Mouse (Mus musculus) intestine, embryonic 16.5 days (tissue): ENCODE data around the gene Spred1. TPM values are rescaled to one million over a fixed set of nuclear protein-coding genes. Genes with fewer than 3 reads are reported as not detected.
A peak's percentile ranks its signal among the peaks of the same experiment; 100 is the strongest.

ENCODE experiments used
- ATAC-seq: fragments of 200-750 bp; cut with Nextera tagmentation; 2 replicates; pipeline ENCODE4 v1.8.0; 2017; ENCODE audit warnings: moderate TSS enrichment, moderate library complexity
- H3K27ac ChIP-seq: fragments of 300-500 bp; sonication (generic); 2 replicates; pipeline ENCODE4 v1.5.1; 2014; ENCODE audit warnings: mild to moderate bottlenecking, low read length
- H3K27me3 ChIP-seq: fragments of 300-500 bp; sonication (generic); replicated peaks from 2 replicates; pipeline ENCODE4 v1.6.1; 2014; ENCODE audit warnings: low read length, control low read depth, mixed read lengths; ENCODE audit not compliant: control insufficient read depth, insufficient read depth
- H3K36me3 ChIP-seq: fragments of 300-500 bp; sonication (generic); 2 replicates; pipeline ENCODE4 v1.6.1; 2014; ENCODE audit warnings: low read length, control low read depth; ENCODE audit not compliant: control insufficient read depth, insufficient read depth
- H3K4me1 ChIP-seq: fragments of 300-500 bp; sonication (generic); 2 replicates; pipeline ENCODE4 v1.6.1; 2014; ENCODE audit warnings: low read length, control low read depth, mixed read lengths; ENCODE audit not compliant: control insufficient read depth, insufficient read depth
- H3K4me2 ChIP-seq: fragments of 300-500 bp; sonication (generic); 2 replicates; pipeline ENCODE4 v1.6.1; 2014; ENCODE audit warnings: low read depth, low read length, control low read depth
- H3K4me3 ChIP-seq: fragments of 300-500 bp; sonication (generic); 2 replicates; pipeline ENCODE4 v1.5.1; 2014; ENCODE audit warnings: mild to moderate bottlenecking, low read length
- H3K9ac ChIP-seq: fragments of 300-500 bp; sonication (generic); 2 replicates; pipeline ENCODE4 v1.6.1; 2014; ENCODE audit warnings: low read depth, low read length
- H3K9me3 ChIP-seq: fragments of 300-500 bp; sonication (generic); 2 replicates; pipeline ENCODE4 v1.6.1; 2016; ENCODE audit warnings: low read length, control low read depth; ENCODE audit not compliant: control insufficient read depth
- WGBS: fragments of 180-500 bp; shearing (Covaris S2); extraction: QIAGEN DNeasy Blood & Tissue Kit; methylation state at CpG from one replicate; pipeline ENCODE4 v1.1.7; 2014; 5-methylcytosine and 5-hydroxymethylcytosine counted together
- polyA plus RNA-seq: library from polyadenylated mRNA; unstranded; fragments of >200 nt; fragmentation: Nextera tagmentation; extraction: Ambion mirVana; gene quantifications from 2 replicates; pipeline ENCODE4 v1.2.1, GENCODE M21; 2015

Spred1 gene
- polyA plus RNA-seq, 1 experiment from 2014 or later = 4.6 TPM

GRCm38 (mm10) chr2:117092946-117093401, 28.2 kb upstream of the Spred1 start:
- Histone ChIP-seq H3K27me3 (no peaks in the 10 kb centered on the region), H3K4me1 (no peaks in the 10 kb centered on the region), H3K27ac (no peak overlapping the region), H3K36me3 (no peaks in the 10 kb centered on the region), H3K9me3 (no peaks in the 10 kb centered on the region), H3K9ac (no peak overlapping the region), H3K4me2 (no peak overlapping the region), H3K4me3 (no peak overlapping the region)
- no peak for ATAC-seq
- 47% methylated on average over 2 of the region's 2 CpGs for WGBS

DNA sequence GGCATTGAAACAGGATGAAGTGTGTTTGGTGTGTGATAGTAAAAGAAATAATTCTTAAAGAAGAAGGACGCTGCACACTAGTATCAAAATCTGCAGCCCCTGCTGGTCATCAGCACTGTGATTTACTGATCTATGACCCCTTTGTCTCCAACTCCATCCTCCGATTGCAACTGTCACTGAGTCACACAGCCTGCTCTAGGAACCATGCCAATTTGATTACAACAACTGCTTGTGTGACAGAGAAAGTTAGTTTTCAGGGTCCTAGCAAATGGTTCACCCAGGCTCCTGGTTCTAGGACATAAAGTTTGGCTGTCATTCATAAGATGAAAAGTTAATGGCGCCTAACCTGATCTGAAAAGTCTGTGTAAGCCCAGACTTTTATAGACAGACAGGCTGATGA, 25.7 kb upstream of the Spred1 start:
- no peaks in the 10 kb centered on the region for H3K4me1 ChIP-seq
- no peak overlapping the region for H3K27ac ChIP-seq

GRCm38 (mm10) chr2:117097305-117097704, 23.9 kb upstream of the Spred1 start:
- no peak for ATAC-seq
- no peaks in the 10 kb centered on the region for H3K9me3 ChIP-seq
- no peak overlapping the region for H3K4me2 ChIP-seq
- no peak overlapping the region for H3K4me3 ChIP-seq
- whole genome bisulfite sequencing = 55% methylated on average over 5 of the region's 5 CpGs
- no peak overlapping the region for H3K9ac ChIP-seq
- no peaks in the 10 kb centered on the region for H3K27me3 ChIP-seq
- H3K4me1 ChIP-seq = no peaks in the 10 kb centered on the region
- H3K36me3 ChIP-seq = no peaks in the 10 kb centered on the region
- no peak overlapping the region for H3K27ac ChIP-seq

More for the DNA sequence above, 25.7 kb upstream of the Spred1 start:
- H3K4me3 ChIP-seq = no peak overlapping the region
- no peak overlapping the region for H3K4me2 ChIP-seq
- 56% methylated on average over 3 of the region's 3 CpGs for WGBS
- ATAC-seq = no peak
- H3K9ac ChIP-seq = no peak overlapping the region
- no peaks in the 10 kb centered on the region for H3K27me3 ChIP-seq
- no peaks in the 10 kb centered on the region for H3K9me3 ChIP-seq
- H3K36me3 ChIP-seq = no peaks in the 10 kb centered on the region

GRCm38 (mm10) chr2:117099316-117099715, 21.9 kb upstream of the Spred1 start:
- no peak for ATAC-seq
- Histone ChIP-seq H3K27me3 (no peaks in the 10 kb centered on the region), H3K36me3 (no peaks in the 10 kb centered on the region), H3K4me3 (no peak overlapping the region), H3K9me3 (no peaks in the 10 kb centered on the region), H3K4me2 (no peak overlapping the region), H3K27ac (no peak overlapping the region), H3K9ac (no peak overlapping the region), H3K4me1 (no peaks in the 10 kb centered on the region)
- WGBS = 40% methylated on average over 10 of the region's 10 CpGs

DNA sequence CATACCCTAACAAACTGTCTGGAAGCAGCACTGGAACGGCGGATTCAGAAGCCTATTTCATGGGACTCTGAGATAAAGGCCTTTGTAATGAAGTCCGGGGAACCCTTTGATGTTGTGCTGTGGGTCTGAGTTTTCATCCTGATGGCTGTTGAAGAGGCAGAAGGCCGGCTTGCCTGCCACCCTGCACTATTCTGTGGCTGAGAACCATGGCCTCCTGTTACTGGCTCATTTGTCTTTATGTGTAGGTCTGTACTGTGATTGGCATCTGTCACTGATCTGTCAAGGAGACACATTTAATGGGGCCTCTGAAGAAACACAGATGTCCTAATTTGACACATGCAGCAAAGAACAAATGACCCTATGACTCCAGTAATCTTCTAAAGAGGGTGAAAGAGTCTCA, 17.7 kb upstream of the Spred1 start:
- Histone ChIP-seq H3K4me1 (0 out of 2 replicates have a peak, but pooled peaks cover 2% of the 10 kb centered on the region), H3K9me3 (no peaks in the 10 kb centered on the region; the same call in 1 of the 2 replicates), H3K36me3 (no peaks in the 10 kb centered on the region), H3K9ac (no peak overlapping the region), H3K4me3 (no peak overlapping the region), H3K27me3 (no peaks in the 10 kb centered on the region), H3K4me2 (no peak overlapping the region), H3K27ac (no peak overlapping the region)
- no peak for ATAC-seq
- 29% methylated on average over 4 of the region's 4 CpGs for WGBS

DNA sequence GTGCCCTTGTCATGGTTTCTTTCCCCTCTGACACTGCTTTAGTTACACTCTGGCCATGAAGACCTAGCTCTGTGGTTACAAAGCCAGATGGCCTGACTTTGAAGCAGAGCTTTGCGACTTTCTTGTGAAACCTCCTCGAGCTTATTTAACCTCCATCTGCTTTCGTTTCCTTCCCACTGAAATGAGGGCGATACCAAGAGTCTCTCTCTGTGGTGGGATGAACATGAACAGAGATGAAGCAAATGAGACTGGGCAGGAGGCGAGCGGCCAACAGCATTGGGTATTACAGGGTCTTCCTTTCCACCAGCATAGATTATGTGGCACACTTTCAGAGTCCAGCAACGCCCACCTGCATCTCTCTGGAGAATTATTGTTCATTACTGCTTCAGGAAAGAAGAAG, 15.8 kb upstream of the Spred1 start:
- no peak overlapping the region for H3K27ac ChIP-seq
- no peak overlapping the region for H3K9ac ChIP-seq
- no peak overlapping the region for H3K4me2 ChIP-seq
- 76% methylated on average over 7 of the region's 7 CpGs for WGBS
- H3K27me3 ChIP-seq = no peaks in the 10 kb centered on the region
- no peak for ATAC-seq
- H3K4me3 ChIP-seq = no peak overlapping the region
- H3K36me3 ChIP-seq = no peaks in the 10 kb centered on the region
- 0 out of 2 replicates have a peak, but pooled peaks cover 2% of the 10 kb centered on the region for H3K4me1 ChIP-seq
- no peaks in the 10 kb centered on the region; the same call in 1 of the 2 replicates for H3K9me3 ChIP-seq

DNA sequence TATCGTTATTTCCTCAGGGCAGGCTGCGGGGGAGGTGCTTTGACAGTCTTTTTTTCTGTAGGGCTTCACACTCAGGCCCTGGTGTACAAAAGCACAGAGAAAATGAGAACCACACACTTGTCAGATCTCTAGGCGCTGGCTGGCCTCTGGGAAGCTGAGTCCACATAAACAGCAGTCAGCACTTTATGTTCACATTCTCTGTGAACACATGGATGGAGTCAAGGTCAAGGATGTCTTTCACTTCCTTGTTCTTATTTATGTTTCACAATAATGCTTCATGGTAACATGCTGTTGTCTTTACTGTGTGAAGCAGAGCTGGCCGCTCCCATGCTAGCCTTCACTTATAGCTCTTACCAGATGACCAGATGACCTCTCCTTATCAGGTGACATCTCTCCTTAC, 13.1 kb upstream of the Spred1 start:
- H3K9me3 ChIP-seq = no peaks in the 10 kb centered on the region; the same call in 1 of the 2 replicates
- no peaks in the 10 kb centered on the region for H3K27me3 ChIP-seq
- no peak overlapping the region for H3K4me2 ChIP-seq
- 54% methylated on average over 4 of the region's 4 CpGs for WGBS
- H3K27ac ChIP-seq = no peak overlapping the region
- no peak overlapping the region for H3K4me3 ChIP-seq
- peak; percentile 52 for ATAC-seq
- H3K36me3 ChIP-seq = no peaks in the 10 kb centered on the region
- no peak overlapping the region for H3K9ac ChIP-seq
- 0 out of 2 replicates have a peak, but pooled peaks cover 2% of the 10 kb centered on the region for H3K4me1 ChIP-seq

- Histone ChIP-seq H3K4me3 (no peak overlapping the region), H3K36me3 (no peaks in the 10 kb centered on the region), H3K9ac (no peak overlapping the region), H3K27ac (no peak overlapping the region), H3K4me1 (0 out of 2 replicates have a peak, but pooled peaks cover 6% of the 10 kb centered on the region), H3K9me3 (no peaks in the 10 kb centered on the region; the same call in 1 of the 2 replicates), H3K4me2 (no peak overlapping the region), H3K27me3 (no peaks in the 10 kb centered on the region)
- WGBS = 53% methylated on average over 2 of the region's 2 CpGs
- ATAC-seq = no peak
Measured at GRCm38 (mm10) chr2:117109296-117109695, 11.9 kb upstream of the Spred1 start.

GRCm38 (mm10) chr2:117110355-117110866, 10.8 kb upstream of the Spred1 start:
- Histone ChIP-seq H3K36me3 (no peaks in the 10 kb centered on the region), H3K4me3 (no peak overlapping the region), H3K9me3 (no peaks in the 10 kb centered on the region; the same call in 1 of the 2 replicates), H3K4me1 (0 out of 2 replicates have a peak, but pooled peaks cover 7% of the 10 kb centered on the region), H3K27ac (no peak overlapping the region), H3K9ac (no peak overlapping the region), H3K4me2 (no peak overlapping the region), H3K27me3 (no peaks in the 10 kb centered on the region)
- no peak for ATAC-seq
- WGBS = 81% methylated on average over 6 of the region's 6 CpGs

DNA sequence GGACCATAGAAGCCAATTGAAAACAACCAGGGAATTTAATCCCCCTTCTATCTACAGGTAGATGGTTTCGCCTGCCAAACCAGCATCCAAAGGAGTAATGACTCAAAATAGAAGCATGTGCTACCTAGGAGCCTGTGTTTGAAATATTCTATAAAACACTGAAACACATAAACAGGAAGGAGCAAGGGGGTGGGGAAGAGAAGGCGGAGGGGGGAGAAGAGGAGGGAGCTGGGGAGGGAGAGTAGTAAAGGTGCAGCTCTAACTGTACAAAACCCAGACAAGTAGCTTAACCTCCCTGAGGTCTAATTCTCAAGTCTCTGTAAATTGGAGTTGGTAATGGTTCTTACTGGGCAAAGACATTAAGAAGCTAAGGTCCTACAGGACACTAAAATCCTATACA, 7.9 kb upstream of the Spred1 start:
- Histone ChIP-seq H3K4me2 (no peak overlapping the region), H3K4me3 (no peak overlapping the region), H3K9me3 (no peaks in the 10 kb centered on the region), H3K9ac (no peak overlapping the region), H3K4me1 (0 out of 2 replicates have a peak, but pooled peaks cover 6% of the 10 kb centered on the region), H3K36me3 (no peaks in the 10 kb centered on the region), H3K27me3 (no peaks in the 10 kb centered on the region), H3K27ac (no peak overlapping the region)
- no peak for ATAC-seq
- WGBS = 80% methylated on average over 2 of the region's 2 CpGs
